Mouse (Mus musculus) brain, embryonic 14.5 days (tissue): ENCODE data around the gene Arhgap10. TPM values are rescaled to one million over a fixed set of nuclear protein-coding genes. Genes with fewer than 3 reads are reported as not detected.
A peak's percentile ranks its signal among the peaks of the same experiment; 100 is the strongest.

Experiments used
- DNase-seq: peaks from one replicate; pipeline ENCODE4 v3.0.0-alpha.2; 2011; ENCODE audit warnings: low read depth
- CTCF ChIP-seq: fragments of 200-500 bp; IDR thresholded peaks from 2 replicates; pipeline ENCODE4 v1.5.1; 2012; ENCODE audit warnings: inconsistent platforms, mild to moderate bottlenecking, moderate library complexity, borderline replicate concordance; ENCODE audit not compliant: insufficient read depth, insufficient read length; ENCODE audit errors: extremely low read depth
- POLR2A ChIP-seq: fragments of 200-500 bp; IDR thresholded peaks from 2 replicates; pipeline ENCODE4 v1.6.1; 2012; ENCODE audit warnings: mild to moderate bottlenecking, inconsistent platforms, borderline replicate concordance; ENCODE audit not compliant: poor library complexity, insufficient read depth, insufficient read length, severe bottlenecking; ENCODE audit errors: extremely low read depth
- polyA plus RNA-seq: library from polyadenylated mRNA; depleted of rRNA; stranded (reverse); fragments of >200 nt; gene quantifications from 2 replicates; pipeline ENCODE4 v1.2.3, GENCODE M21; 2012

Gene Arhgap10
- polyA plus RNA-seq, 1 experiment: 5.0 TPM

GRCm38 (mm10) chr8:77534358-77534992, 16.7 kb upstream of the Arhgap10 start:
- DNase-seq: no peak
- TF ChIP-seq CTCF (no peak), POLR2A (no peak)

GRCm38 (mm10) chr8:77526130-77526529, 8.4 kb upstream of the Arhgap10 start:
- no peak for DNase-seq

GRCm38 (mm10) chr8:77524906-77525305, 7.2 kb upstream of the Arhgap10 start:
- no peak for DNase-seq
- TF ChIP-seq CTCF (no peak), POLR2A (no peak)

More at GRCm38 (mm10) chr8:77526130-77526529, 8.4 kb upstream of the Arhgap10 start:
- TF ChIP-seq POLR2A: no peak
- TF ChIP-seq CTCF: no peak

- no peak for DNase-seq
- TF ChIP-seq CTCF (no peak), POLR2A (no peak)
Observed at GRCm38 (mm10) chr8:77524018-77524615, 6.4 kb upstream of the Arhgap10 start.

- DNase-seq: no peak
- TF ChIP-seq POLR2A: no peak
- TF ChIP-seq CTCF: no peak
Observed at GRCm38 (mm10) chr8:77522984-77523383, 5.2 kb upstream of the Arhgap10 start.

GRCm38 (mm10) chr8:77521028-77521785, 3.5 kb upstream of the Arhgap10 start:
- TF ChIP-seq POLR2A (no peak), CTCF (no peak)
- DNase-seq: no peak

- TF ChIP-seq CTCF (no peak), POLR2A (no peak)
- no peak for DNase-seq
Observed at GRCm38 (mm10) chr8:77520601-77521000, 2.8 kb upstream of the Arhgap10 start.

- no peak for TF ChIP-seq POLR2A
- no peak for TF ChIP-seq CTCF
- DNase-seq: no peak
Observed at GRCm38 (mm10) chr8:77518201-77519115, 705 bp upstream of the Arhgap10 start.

- TF ChIP-seq CTCF: no peak
- no peak for TF ChIP-seq POLR2A
- DNase-seq: peak; percentile 34
Observed at GRCm38 (mm10) chr8:77516845-77517244, 908 bp downstream of the Arhgap10 start.

- no peak for TF ChIP-seq POLR2A
- no peak for TF ChIP-seq CTCF
- DNase-seq: no peak
Observed at GRCm38 (mm10) chr8:77515786-77516185, 2.0 kb downstream of the Arhgap10 start.

- DNase-seq: no peak
- no peak for TF ChIP-seq CTCF
- no peak for TF ChIP-seq POLR2A
Observed at GRCm38 (mm10) chr8:77515201-77515600, 2.6 kb downstream of the Arhgap10 start.
